Mouse (Mus musculus): ENCODE measurements around the gene Spdl1.
"Not testable (repeated sequence)": the region's sequence is repeated elsewhere in the genome, so short reads cannot be mapped to it uniquely, and the experiment has no call there.

Spdl1 gene

DNA sequence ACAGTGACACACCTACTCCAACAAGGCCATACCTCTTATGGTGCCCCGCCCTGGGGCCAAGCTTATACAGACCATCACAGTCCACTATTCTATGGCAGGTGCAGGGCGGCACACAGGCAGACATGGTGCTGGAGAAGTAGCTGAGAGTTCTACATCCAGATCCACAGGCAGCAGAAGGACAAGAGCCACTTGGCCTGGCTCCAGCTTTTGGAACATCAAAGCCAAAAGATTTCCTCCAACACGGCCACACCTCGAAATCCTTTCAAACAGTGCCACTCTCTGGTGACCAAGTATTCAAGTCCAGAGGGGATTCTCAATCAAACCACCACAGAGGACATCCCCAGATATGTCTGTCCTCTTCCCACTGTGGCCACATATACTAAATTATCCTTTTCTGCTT is 28.4 kb downstream of the Spdl1 start:
- CTCF ChIA-PET = not testable (repeated sequence)

DNA sequence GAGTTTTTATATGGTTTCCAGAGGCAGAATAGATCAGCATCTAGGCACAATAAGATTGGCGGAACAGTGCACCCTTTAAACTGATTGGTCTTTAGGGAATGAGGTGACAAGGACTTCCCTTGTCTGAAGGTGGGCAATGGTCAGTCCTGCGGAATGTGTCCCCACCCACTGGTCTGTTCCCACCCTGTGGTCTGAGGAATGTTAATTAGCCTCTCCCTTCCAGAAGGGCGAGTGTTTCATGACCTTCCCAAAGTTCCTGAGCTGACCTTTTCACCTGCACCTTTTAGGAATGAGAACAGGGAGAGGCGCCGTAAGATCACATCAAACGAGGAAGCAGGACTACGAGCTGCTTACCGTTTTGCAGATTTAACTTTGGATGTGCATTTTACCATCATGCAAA is 35.4 kb downstream of the Spdl1 start:
- CTCF ChIA-PET = interaction anchor here (0.6 to 0.7 kb wide), 2 partner anchors 90 to 459 kb away, joined by 3 to 4 read pairs; no protein-coding TSS in a partner anchor

DNA sequence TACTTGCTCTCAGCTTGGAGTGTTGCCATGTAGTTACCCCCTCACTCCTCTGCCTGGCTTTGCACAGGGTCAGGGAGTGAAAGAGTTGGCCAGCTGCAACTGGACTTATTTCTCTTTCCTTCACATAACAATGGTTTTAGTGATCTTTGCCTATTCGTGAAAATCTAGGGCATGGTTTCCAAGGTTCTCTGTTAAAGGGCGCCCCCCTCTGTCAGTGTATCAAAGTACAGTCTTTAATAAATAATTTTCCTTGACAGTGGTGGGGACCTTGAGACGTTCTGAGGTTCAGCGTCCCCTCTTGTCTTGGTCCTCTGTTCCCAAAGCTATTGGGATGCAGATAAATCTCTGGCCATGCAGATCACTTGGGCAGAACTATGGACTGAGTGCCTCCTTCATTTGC is 37.3 kb downstream of the Spdl1 start:
- CTCF ChIA-PET = interaction anchor here (0.5 to 0.6 kb wide), 2 partner anchors 9 kb away, joined by 5 read pairs; no protein-coding TSS in a partner anchor

DNA sequence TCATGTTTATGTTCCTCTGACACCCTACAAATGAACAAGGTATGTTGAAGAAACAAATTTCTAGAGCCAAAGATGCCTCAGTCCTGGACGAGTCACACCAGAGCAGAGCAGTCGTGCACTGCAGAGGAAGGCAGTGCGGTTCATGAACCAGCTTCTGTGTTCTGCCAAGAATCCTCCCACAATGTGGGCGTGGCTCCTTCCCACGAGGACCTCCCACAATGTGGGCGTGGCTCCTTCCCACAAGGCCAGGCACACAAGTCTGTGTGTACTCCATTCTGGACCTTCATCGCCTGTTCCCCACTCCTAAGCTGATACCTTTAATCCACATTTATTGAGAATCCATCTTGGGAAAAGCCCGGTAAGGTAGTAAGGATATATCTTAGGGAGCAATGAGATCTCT is 41.6 kb downstream of the Spdl1 start:
- CTCF ChIA-PET = no interaction called here

DNA sequence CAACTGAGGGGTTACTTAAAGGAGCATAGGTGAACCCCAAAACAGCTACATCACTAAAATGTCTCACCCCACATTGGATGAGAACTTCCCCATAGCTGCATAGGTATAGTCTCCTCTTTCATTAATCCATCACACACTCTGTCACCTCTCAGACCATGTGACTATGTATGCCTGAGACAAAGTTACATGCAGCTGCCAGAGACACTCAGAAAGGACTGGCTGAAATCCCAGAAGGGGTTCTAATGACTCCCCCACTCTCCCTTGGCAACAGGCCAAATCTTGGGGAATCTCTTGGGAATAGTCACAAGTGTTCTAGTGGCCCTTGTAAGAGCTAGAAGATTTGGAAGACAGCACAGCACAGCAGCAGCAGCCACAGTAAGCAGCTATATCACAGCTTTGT is 48.6 kb downstream of the Spdl1 start:
- CTCF ChIA-PET = no interaction called here

DNA sequence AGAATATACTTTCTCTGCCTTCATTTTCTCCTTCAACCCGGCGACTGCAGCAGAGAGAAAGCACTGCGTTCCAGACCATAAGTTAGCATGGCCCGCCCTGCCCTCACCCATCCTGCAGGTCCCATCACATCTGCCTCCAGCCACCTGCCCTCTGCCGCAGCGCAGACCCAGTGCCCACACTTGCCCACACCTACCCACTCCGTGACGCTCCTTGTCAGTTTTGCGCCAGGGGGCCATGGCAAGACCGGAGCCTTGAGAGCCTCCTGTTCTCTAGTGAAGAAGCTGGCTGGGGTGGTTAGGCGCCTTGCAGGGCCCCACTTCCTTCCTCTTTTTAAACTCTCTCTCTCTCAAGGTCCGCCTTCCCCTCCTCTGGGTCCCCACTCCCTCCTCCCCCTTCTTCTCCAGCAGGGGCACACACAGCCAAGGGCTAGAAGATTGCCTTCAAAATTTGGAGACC is 49.8 kb downstream of the Spdl1 start, which contains the start of gene Dock2:
Gene Dock2 (minus strand): TSS at position 306 of the 457 bp plus-strand sequence.
- CTCF ChIA-PET = no interaction called here

DNA sequence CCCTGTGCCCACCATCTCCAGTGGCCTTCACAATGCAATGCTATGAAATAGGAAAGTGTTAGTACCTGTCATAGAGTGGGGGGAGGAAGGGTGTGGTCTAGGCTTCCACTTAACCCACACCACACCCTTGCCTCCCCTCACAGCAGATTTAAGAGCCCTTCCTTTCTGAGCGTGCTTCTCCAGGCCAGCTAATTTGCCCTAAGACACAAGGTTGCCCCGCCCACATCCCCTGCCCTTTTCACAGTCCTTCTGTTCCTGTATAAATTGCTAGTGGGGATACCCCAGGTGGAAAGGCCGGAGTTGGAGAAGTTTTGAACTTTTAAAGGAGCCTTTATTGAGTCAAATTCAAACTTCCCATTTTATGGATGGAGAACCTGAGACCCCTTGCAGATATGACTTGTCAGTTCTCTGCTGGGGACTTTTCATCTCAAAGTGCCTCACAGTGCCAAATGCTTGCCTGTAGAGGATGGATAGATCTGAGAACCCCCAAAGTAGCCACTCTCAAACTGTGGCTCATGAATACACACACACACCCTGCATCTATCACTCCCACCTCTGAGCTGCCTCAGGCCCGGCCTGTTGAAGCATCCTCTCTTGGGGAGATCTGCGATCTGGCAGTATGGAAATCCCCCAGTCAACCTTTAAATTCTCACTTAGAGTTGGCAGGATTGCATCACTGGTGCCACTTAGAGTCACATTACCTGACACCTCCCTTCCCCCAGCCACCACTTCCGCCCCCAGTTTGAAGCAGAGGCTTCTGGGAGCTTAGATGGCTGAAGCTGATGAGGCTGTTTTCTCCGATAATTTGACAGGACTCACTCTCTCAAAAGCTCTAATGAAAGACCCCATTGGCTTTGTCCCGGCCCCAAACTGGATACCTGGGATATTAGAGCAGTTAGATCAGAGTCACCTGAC is 50.7 kb downstream of the Spdl1 start:
- CTCF ChIA-PET = no interaction called here

DNA sequence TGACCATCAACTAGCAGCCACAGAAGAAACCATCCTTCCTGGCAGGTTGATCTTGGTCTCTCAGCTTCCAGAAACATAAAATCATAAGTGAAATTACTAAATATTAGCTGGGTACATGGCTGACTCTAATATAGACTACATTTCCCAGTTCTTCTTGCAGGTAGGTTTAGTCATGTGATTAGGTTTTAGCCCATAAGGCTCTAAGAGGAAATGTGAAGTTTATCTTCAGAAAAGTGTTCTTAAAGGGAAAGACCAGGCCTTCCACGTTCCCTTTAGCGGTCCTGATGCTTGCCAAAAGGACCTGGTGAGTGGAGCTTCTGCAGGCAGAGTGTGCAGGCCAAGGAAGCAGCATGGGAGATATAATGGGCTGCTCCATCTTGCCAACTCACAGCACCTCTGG is 52.7 kb downstream of the Spdl1 start:
- CTCF ChIA-PET = no interaction called here

DNA sequence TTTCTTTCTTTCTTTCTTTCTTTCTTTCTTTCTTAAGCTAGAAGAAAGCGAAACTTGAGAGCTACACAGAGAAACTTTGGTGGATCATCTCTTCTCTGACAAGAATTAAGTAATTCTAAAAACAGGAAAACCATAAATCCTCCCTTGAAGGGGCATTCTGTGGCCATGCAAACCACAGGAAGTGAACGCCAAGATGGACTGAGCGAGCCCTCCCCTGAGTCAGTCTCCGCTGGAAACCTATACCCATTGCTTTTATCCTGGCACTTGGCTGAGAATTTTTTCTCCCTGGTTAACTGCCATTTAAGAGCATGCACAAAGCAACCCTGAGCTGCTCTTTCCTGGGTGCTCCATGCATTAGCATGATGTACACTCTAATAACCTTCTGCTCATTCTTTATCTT is 53.5 kb downstream of the Spdl1 start:
- CTCF ChIA-PET = no interaction called here

DNA sequence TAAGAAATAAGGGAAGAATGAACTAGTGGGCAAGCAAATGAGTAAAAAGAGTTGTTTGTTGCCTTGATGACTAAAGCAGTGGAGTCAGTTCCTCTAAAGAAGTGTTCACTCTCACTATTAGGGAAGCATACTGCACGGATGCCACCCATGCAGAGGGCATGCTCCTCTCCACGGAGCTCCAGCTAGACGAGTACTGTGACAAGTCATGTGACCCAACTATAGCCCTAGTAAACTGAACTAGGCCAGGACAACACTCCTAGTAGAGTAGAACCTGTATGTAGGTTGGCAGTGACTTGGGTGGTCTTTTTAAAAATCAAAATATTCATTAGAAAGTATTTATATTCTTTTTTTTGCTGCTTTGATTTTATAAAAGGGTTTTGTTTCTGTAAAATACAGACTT is 55.1 kb downstream of the Spdl1 start:
- CTCF ChIA-PET = interaction anchor here (0.8 kb wide), 1 partner anchor 14 kb away, joined by 3 read pairs; no protein-coding TSS in a partner anchor

DNA sequence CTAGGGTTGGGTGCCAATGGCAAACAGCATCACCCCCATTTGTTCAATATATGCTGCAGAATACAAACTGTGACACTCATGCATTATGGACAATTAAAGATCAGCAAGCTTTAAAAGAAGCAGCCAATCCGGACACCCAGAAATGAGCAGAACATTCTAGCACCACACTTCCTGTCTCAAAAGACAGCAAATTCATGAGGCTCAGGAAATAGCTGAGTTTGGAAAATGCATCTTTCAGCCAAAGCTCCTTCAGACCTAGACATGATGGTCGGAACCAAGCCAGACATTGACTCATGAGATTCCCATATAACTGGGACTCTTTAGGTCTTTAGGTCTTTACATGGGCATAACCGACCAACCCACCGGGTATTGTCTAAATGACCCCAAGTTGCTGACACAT is 55.9 kb downstream of the Spdl1 start:
- CTCF ChIA-PET = interaction anchor here (0.8 kb wide), 1 partner anchor 13 kb away, joined by 3 read pairs; no protein-coding TSS in a partner anchor

DNA sequence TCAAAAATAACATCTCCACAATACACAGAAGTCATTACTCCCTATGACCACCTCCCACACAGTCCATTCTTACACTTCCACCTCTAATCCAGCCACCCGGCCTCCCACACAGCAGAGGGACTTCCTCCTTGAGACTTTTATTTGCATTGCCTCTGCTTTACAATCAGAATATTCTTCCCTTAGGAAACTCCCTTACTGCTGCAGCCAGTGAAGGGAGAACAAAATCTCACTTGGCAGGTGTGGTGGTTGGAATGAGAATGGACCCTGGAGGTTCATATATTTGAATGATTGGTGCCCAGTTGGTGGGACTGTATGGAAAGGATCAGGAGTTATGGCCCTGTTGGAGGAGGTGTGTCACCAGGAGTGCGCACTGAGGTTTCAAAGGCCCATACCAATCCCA is 57.4 kb downstream of the Spdl1 start:
- CTCF ChIA-PET = no interaction called here

DNA sequence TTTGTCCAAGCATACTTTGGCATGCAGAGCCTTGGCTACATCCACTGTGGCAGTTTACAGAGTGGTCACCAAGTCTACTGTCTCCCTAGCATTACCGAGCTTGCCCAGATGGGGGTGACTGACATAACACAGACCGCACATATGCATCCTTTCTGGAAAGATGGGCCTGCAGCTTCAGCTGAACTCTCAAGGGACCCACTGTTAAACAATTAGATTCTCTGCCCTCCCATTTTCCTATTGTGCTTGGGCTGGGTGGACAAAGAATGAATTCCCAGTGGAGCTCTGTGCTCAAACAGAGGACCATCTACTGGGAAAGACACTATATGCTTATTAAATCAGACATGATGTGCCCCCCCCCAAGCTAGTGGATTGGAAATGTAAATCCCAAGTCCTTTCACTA is 58.8 kb downstream of the Spdl1 start:
- CTCF ChIA-PET = interaction anchor here (0.6 to 1.9 kb wide), 3 partner anchors 12 to 88 kb away, joined by 3 to 24 read pairs (median 5); no protein-coding TSS in a partner anchor

DNA sequence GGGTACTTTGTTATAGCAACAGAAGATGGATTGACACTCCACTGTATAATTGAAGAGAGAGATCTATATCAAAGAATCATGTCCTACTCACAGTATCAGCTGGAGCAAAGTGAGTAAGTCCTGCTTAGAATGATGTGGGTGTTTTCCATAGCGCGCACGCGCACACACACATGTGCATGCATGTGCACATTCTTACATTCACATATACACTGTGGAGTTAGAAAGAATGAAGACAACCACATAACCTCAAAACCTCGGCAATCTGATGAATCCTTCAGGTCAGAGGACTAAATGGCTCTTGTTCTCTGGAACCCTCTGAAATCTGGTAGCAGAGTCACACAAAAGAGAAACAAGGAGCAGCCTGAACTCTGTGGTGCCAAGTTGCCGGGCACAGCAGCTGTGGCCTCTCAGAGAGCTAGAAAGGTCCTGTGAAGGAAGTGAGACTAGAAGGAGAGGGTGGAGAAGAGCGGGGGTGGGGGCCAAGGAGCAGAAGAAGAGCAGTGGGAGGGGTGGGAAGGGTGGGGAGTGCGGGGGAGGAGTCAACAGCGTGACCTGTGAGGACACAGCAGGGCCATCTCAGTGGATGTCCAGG is 60.0 kb downstream of the Spdl1 start:
- CTCF ChIA-PET = no interaction called here

DNA sequence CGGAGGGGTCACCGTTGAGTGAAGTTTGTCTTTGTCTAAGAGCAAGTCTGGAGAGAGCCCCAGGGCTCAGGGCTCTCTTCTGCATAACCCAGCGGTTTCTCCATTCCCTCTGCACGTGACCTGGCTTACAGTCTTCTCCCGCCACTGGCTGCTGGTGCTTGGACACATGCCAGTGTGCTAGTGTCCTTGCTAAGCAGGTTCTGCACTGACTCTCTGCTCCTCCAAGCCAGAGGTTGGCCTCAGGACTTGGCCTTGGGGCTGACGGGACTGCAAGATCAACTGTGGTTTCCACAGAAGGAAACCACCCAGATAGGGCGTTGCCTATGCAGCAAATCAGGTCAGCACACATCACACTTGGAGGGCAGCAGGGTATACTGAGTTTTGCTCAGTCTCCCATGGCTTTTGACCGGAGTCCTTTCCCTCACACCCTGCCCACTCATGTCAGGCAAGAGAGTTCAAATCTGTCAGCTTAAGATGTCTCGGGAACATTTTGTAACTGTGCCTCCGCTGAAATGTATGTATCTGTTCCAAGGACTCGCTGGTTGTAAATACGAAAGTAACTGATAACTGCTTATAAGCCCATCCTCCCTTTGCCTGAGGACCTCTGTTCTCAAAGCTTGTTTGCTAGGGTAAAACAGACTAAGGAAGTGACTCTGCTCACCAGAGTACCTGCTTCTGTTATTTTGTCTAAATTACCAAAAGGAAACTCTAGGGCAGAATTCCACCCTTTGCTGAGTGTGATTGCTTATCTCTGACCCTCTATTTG is 62.0 kb downstream of the Spdl1 start:
- CTCF ChIA-PET = interaction anchor here (0.9 kb wide), 1 partner anchor 18 kb away, joined by 5 read pairs; no protein-coding TSS in a partner anchor

DNA sequence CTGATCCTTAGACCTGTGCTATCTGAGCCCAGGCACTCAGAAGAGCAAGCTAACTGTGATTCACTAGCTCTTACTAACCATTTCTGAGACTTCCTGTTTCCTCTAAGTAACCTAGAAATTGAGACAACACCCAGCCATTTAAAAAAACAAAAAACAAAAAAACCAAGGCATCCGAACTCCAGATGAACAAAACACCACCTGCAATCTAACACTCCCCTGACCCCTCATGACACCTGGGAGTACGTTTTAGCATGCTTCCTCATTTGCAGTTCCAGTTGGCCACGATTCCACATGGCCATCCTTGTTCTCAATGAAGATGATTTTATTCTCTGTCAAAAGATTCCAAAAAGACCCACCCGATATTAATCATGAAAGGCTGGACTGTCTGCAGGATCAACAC is 62.8 kb downstream of the Spdl1 start:
- CTCF ChIA-PET = interaction anchor here (0.9 kb wide), 1 partner anchor 19 kb away, joined by 5 read pairs; no protein-coding TSS in a partner anchor

DNA sequence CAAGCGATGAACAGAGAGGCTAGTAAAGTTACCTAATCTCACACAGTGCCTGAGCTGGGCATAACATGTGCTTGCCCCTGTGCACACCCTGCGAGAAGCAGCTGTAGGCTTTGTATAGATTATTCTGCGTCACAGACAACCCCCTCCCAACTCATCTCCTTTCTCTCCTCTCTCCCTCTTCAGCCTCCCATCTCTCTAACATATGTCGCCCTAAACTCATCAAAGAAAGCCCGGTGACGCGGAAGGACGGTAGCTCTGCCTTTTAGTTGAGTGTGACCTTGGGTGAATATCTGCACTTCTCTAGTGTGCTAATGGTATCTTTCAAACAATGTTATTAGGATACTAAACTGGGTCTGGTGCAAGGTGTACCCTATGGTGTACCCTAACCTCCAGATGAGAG is 63.5 kb downstream of the Spdl1 start:
- CTCF ChIA-PET = no interaction called here

DNA sequence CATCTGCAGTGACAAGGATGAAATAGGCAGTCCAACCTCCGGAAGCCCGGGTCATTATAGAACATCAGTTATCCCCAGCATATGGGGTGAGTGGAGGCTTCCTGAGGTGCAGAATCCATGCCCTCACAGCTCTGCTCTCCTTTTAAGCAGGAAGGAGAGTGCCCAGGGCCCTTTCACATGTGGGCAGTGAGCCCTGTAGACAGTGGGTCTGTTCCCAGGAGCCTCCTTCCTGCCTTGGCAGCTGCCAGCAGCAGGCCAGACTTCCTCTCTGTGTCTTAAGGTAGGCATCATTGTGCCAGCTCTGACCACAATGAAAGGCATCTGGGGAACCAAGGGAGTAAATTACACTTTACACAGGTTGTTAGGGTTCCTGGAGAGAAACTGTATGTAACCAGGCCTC is 64.0 kb downstream of the Spdl1 start:
- CTCF ChIA-PET = no interaction called here

DNA sequence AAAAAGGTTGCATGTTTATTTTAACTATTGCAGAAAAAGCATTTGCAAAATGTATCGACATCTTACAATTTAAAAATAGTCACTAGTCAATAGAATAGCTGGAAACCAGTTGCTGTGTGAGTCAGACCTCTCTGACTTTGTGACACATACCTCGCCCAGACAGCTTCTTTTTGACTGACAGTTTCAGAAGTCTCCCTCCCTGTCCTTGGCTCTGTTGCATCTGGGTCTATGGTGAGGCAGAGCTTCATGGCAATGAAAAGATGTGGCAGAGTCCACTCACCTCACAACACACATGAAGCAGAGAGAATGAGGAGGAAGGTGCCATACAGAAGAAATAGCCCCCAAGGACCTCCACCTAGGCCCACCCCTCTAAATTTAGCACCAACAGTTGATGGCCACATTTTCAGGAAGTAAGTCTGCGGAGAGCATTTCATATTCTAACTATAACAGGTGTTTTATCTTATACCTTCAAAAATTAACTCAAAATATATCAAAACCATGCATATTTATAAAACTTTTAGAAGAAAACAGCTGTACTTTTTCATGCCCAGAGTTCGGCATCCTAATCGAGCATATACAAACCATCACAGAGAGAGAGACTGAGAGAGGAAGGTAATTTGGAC is 69.6 kb downstream of the Spdl1 start:
- CTCF ChIA-PET = no interaction called here

DNA sequence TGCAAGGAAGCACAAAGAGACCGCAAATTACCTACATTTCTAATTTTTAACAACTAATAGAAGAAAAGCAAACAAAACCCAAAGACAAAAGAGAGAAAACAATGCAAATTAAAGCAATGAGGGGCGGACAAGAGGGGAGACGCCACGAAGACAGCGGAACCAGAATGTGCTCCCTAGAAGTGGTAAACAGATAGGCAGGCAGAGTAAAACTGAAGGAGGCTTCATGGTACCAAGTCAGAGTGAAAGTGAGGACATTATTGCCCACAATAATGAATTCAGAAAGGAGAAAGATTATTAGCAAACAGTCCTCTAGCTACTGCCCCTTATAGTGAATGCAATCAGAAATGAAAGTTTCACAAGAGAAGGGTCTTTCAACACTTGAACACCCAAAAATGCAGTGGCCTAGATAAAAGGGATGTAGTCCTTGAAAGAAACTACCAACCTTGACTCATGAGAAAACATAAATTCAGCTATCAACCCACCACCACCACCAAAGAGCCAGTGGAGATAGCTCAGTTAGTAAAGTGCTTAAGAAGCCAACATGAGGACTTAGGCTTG is 70.8 kb downstream of the Spdl1 start:
- CTCF ChIA-PET = no interaction called here

DNA sequence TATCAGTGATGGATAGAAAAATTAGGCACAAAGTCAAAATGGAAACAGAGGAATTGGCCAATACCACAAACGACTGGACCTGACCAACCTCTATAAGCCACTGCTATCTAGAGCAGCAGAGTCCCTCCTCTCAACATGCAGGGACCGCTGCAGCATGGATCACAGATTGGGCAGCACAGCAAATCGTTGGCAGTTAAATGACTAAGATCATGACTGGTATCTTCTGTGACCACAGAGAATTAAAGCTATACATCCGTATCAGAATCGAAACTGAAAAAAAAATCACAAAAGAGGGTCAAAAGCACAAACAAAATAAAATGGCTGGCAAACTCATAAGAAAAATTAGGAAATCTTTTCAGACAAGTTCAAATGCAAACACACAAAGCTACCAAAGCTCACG is 71.3 kb downstream of the Spdl1 start:
- CTCF ChIA-PET = no interaction called here

Measured in spleen, embryonic (tissue).